Mouse (Mus musculus) midbrain, embryonic 13.5 days (tissue): Measurements from ENCODE around the gene Spns2. TPM values are rescaled to one million over a fixed set of nuclear protein-coding genes. Genes with fewer than 3 reads are reported as not detected.

Experiments used
- ATAC-seq: fragments of 200-750 bp; cut with Nextera tagmentation; 2 replicates; pipeline ENCODE4 v1.8.0; 2017; ENCODE audit warnings: mild to moderate bottlenecking, moderate TSS enrichment, moderate library complexity
- H3K27ac ChIP-seq: fragments of 300-500 bp; sonication (generic); 2 replicates; pipeline ENCODE4 v1.5.1; 2015; ENCODE audit warnings: inconsistent platforms, mild to moderate bottlenecking, moderate library complexity
- H3K27me3 ChIP-seq: fragments of 300-500 bp; sonication (generic); 2 replicates; pipeline ENCODE4 v1.6.1; 2015; ENCODE audit warnings: mild to moderate bottlenecking, inconsistent platforms
- H3K36me3 ChIP-seq: fragments of 300-500 bp; sonication (generic); 2 replicates; pipeline ENCODE4 v1.6.1; 2015; ENCODE audit warnings: mild to moderate bottlenecking, inconsistent platforms
- H3K4me1 ChIP-seq: fragments of 300-500 bp; sonication (generic); replicated peaks from 2 replicates; pipeline ENCODE4 v1.6.1; 2015; ENCODE audit warnings: inconsistent platforms
- H3K4me2 ChIP-seq: fragments of 300-500 bp; sonication (generic); replicated peaks from 2 replicates; pipeline ENCODE4 v1.6.1; 2015; ENCODE audit warnings: moderate library complexity, mild to moderate bottlenecking, inconsistent platforms
- H3K4me3 ChIP-seq: fragments of 300-500 bp; sonication (generic); replicated peaks from 2 replicates; pipeline ENCODE4 v1.5.1; 2015; ENCODE audit warnings: mild to moderate bottlenecking, inconsistent platforms
- H3K9ac ChIP-seq: fragments of 300-500 bp; sonication (generic); replicated peaks from 2 replicates; pipeline ENCODE4 v1.6.1; 2015; ENCODE audit warnings: mild to moderate bottlenecking, inconsistent platforms
- H3K9me3 ChIP-seq: fragments of 300-500 bp; sonication (generic); 2 replicates; pipeline ENCODE4 v1.6.1; 2016; ENCODE audit warnings: mild to moderate bottlenecking, inconsistent platforms
- WGBS: fragments of 180-500 bp; shearing (Covaris S2); methylation state at CpG from one replicate; pipeline ENCODE4 v1.1.7; 2015; 5-methylcytosine and 5-hydroxymethylcytosine counted together
- polyA plus RNA-seq: library from polyadenylated mRNA; unstranded; fragments of >200 nt; fragmentation: Nextera tagmentation; extraction: Ambion mirVana; gene quantifications from 2 replicates; pipeline ENCODE4 v1.2.1, GENCODE M21; 2015

Spns2 gene
- polyA plus RNA-seq, 1 experiment from 2014 or later = 7.8 TPM

- H3K27ac ChIP-seq = no peak overlapping the region
- no peaks in the 10 kb centered on the region for H3K27me3 ChIP-seq
- H3K36me3 ChIP-seq = no peaks in the 10 kb centered on the region
- 80% methylated on average over 5 of the region's 5 CpGs for WGBS
- no peak overlapping the region for H3K4me3 ChIP-seq
- H3K4me2 ChIP-seq = no peak overlapping the region
- H3K9ac ChIP-seq = no peak overlapping the region
- peaks cover 36% of the 10 kb centered on the region for H3K4me1 ChIP-seq
- no peak for ATAC-seq
- H3K9me3 ChIP-seq = no peaks in the 10 kb centered on the region
Observed at GRCm38 (mm10) chr11:72481313-72481712, 8.4 kb downstream of the Spns2 start.

DNA sequence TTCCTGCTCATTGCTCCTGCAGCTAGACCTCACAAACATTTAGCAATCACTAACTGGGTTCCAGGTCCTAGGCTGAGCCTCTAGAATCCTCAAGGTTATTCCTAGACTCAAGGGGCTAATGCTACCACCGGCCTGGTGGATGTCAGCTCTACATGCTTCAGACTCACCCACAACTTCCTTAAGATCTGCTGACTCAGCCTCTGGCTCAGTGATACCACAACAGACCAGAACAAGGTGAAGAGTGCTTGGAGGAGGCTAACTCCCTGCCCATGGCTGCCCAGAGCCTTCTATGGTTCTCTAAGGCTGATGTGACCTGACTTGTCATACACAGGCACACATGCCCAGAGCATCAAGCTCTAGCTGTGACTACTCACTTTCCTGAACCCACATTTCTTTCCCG, 10.2 kb downstream of the Spns2 start:
- no peaks in the 10 kb centered on the region for H3K36me3 ChIP-seq
- 80% methylated on average over 2 of the region's 2 CpGs for WGBS
- peaks cover 30% of the 10 kb centered on the region for H3K4me1 ChIP-seq
- H3K27ac ChIP-seq = no peak overlapping the region
- no peak overlapping the region for H3K4me3 ChIP-seq
- H3K27me3 ChIP-seq = no peaks in the 10 kb centered on the region
- no peak overlapping the region for H3K4me2 ChIP-seq
- H3K9me3 ChIP-seq = no peaks in the 10 kb centered on the region
- H3K9ac ChIP-seq = no peak overlapping the region
- ATAC-seq = no peak

DNA sequence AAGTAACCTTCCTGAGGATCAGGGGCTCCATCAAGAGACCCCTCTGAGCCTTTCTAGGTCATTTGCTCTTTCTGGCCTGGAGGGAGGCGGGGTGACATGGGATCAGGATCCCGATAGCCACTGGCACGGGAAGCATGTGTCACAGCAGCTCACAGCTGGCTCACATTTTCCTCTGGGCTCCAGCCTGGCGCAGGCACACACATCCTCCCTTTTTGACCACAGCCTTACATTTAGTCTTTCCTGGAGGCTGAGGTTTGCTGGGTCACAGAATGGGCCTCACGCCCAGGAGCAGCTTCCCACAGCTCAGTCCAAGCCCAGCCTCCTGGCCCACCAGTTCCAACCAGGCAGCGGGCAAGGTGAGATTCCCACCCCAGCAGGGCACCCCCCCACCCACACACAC, 11.5 kb downstream of the Spns2 start:
- Histone ChIP-seq H3K4me1 (peaks cover 29% of the 10 kb centered on the region), H3K9me3 (no peaks in the 10 kb centered on the region), H3K36me3 (peaks cover 10% of the 10 kb centered on the region), H3K9ac (no peak overlapping the region), H3K4me2 (no peak overlapping the region), H3K27ac (no peak overlapping the region), H3K27me3 (no peaks in the 10 kb centered on the region), H3K4me3 (no peak overlapping the region)
- ATAC-seq = no peak
- WGBS = 77% methylated on average over 6 of the region's 6 CpGs

- Histone ChIP-seq H3K4me3 (no peak overlapping the region), H3K4me1 (peaks cover 29% of the 10 kb centered on the region), H3K36me3 (peaks cover 16% of the 10 kb centered on the region), H3K4me2 (no peak overlapping the region), H3K9ac (peak overlapping the region; percentile 26; the same call in 1 of the 2 replicates), H3K27me3 (no peaks in the 10 kb centered on the region), H3K9me3 (no peaks in the 10 kb centered on the region), H3K27ac (peak overlapping the region; percentile 37)
- 86% methylated on average over 1 of the region's 1 CpGs for WGBS
- ATAC-seq = no peak; the same call in 1 of the 2 replicates
Observed at GRCm38 (mm10) chr11:72477653-72478052, 12.1 kb downstream of the Spns2 start.

DNA sequence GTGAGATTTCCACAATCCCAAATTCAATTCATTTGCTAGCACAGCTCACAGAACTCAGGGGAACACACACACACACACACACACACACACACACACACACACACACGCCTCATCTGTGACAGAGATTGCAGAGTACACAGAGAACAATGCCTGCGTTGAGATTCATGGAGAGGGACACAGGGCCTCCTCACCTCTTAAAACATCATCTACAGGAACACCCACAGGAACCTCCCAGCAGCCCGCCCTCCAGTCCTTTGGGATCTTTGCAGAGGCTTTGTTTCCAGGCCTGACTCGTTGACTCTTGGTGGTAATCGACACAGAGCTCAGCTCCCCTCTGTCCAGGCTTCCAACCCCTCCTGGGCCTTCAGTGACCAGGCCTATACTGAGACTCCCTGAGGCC, 12.5 kb downstream of the Spns2 start:
- no peak overlapping the region for H3K4me2 ChIP-seq
- no peak; the same call in 1 of the 2 replicates for ATAC-seq
- H3K36me3 ChIP-seq = peaks cover 20% of the 10 kb centered on the region
- H3K4me3 ChIP-seq = no peak overlapping the region
- H3K27ac ChIP-seq = peak overlapping the region; percentile 37; the same call in 1 of the 2 replicates
- 44% methylated on average over 5 of the region's 5 CpGs for WGBS
- H3K27me3 ChIP-seq = no peaks in the 10 kb centered on the region
- peaks cover 29% of the 10 kb centered on the region for H3K4me1 ChIP-seq
- peak overlapping the region; percentile 26 for H3K9ac ChIP-seq
- no peaks in the 10 kb centered on the region for H3K9me3 ChIP-seq

- Histone ChIP-seq H3K4me1 (peaks cover 29% of the 10 kb centered on the region), H3K4me3 (no peak overlapping the region), H3K9ac (no peak overlapping the region), H3K27me3 (no peaks in the 10 kb centered on the region), H3K4me2 (no peak overlapping the region), H3K9me3 (no peaks in the 10 kb centered on the region), H3K36me3 (peaks cover 20% of the 10 kb centered on the region), H3K27ac (no peak overlapping the region)
- ATAC-seq = no peak
- 83% methylated on average over 7 of the region's 7 CpGs for WGBS
Observed at GRCm38 (mm10) chr11:72476074-72476625, 13.6 kb downstream of the Spns2 start.

DNA sequence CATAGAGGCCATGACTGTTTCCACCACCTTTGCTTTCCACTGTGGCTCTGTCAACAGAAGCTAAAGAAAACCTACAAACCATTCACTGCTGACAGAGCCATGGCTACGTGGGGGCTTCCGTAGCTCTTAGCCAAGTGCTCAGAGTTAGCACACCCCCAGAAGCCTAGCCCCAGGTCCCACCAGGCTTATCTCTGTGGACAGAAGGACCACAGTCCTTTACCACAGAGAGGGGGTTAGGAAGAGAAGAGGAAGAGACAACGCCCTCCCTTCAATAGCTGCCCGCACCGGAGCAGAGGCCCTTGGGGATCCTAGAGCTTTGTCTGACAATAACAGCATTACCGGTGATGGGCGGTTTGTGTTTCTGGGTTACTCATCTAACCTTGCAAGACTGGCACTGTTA, 14.3 kb downstream of the Spns2 start:
- no peak for ATAC-seq
- H3K4me2 ChIP-seq = no peak overlapping the region
- peaks cover 29% of the 10 kb centered on the region for H3K4me1 ChIP-seq
- H3K36me3 ChIP-seq = peaks cover 20% of the 10 kb centered on the region
- WGBS = 75% methylated on average over 7 of the region's 7 CpGs
- H3K9ac ChIP-seq = no peak overlapping the region
- no peaks in the 10 kb centered on the region for H3K9me3 ChIP-seq
- no peaks in the 10 kb centered on the region for H3K27me3 ChIP-seq
- H3K27ac ChIP-seq = no peak overlapping the region
- H3K4me3 ChIP-seq = no peak overlapping the region

DNA sequence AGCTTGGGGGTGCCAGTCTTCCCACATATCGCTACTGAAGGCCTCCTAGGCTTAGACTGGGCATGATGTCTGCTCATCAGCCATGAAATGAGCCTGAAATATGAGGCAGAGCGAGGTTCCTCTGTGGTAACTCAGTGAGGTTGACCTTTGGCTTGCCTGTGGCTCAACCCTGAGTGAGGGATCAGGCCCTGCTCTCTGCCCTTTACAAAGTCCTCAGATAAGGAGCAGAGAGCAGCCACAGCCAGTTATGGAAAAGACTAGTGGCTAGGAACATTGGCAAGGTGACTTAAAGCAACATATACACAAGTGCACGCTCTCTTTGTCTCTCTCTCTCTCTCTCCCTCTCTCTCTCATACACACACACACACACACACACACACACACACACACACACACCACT, 14.8 kb downstream of the Spns2 start:
- H3K4me2 ChIP-seq = no peak overlapping the region
- H3K27me3 ChIP-seq = no peaks in the 10 kb centered on the region
- peaks cover 20% of the 10 kb centered on the region for H3K36me3 ChIP-seq
- H3K4me3 ChIP-seq = no peak overlapping the region
- peaks cover 29% of the 10 kb centered on the region for H3K4me1 ChIP-seq
- H3K27ac ChIP-seq = no peak overlapping the region
- H3K9me3 ChIP-seq = no peaks in the 10 kb centered on the region
- ATAC-seq = no peak
- 81% methylated on average over 3 of the region's 3 CpGs for WGBS
- no peak overlapping the region for H3K9ac ChIP-seq

- ATAC-seq = no peak
- Histone ChIP-seq H3K4me2 (no peak overlapping the region), H3K4me1 (peaks cover 39% of the 10 kb centered on the region), H3K27me3 (no peaks in the 10 kb centered on the region), H3K36me3 (peaks cover 20% of the 10 kb centered on the region), H3K9ac (no peak overlapping the region), H3K9me3 (no peaks in the 10 kb centered on the region), H3K27ac (no peak overlapping the region), H3K4me3 (no peak overlapping the region)
- 95% methylated on average over 4 of the region's 4 CpGs for WGBS
Observed at GRCm38 (mm10) chr11:72473540-72473939, 16.2 kb downstream of the Spns2 start.

- Histone ChIP-seq H3K27ac (no peak overlapping the region), H3K4me1 (peaks cover 37% of the 10 kb centered on the region), H3K9me3 (no peaks in the 10 kb centered on the region), H3K9ac (no peak overlapping the region), H3K27me3 (no peaks in the 10 kb centered on the region), H3K4me3 (no peak overlapping the region), H3K4me2 (no peak overlapping the region), H3K36me3 (peaks cover 20% of the 10 kb centered on the region)
- no peak for ATAC-seq
- 87% methylated on average over 6 of the region's 6 CpGs for WGBS
Observed at GRCm38 (mm10) chr11:72471381-72471780, 18.3 kb downstream of the Spns2 start.

DNA sequence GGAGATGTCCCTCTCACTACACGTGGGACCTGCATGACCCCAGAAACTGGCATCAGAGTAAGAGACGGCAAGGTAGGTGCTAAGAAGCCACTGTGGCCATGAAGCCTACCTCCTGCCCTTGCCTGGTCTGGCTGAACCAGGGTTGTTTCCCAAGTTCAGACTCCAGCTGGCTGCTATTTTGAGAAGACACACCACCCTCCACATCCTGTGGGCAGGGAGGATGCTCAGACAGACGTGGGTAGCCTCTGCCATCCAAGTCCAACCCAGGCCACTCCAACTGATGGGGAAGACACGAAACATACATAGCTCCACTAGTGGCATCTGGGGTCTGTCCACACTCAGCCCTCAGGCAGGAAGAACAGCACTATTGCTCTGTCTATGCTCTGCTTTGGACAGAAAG, 19.7 kb downstream of the Spns2 start:
- Histone ChIP-seq H3K27me3 (no peaks in the 10 kb centered on the region), H3K9ac (no peak overlapping the region), H3K4me1 (peaks cover 32% of the 10 kb centered on the region), H3K36me3 (peaks cover 20% of the 10 kb centered on the region), H3K9me3 (no peaks in the 10 kb centered on the region), H3K27ac (no peak overlapping the region), H3K4me2 (no peak overlapping the region), H3K4me3 (no peak overlapping the region)
- WGBS = 77% methylated on average over 4 of the region's 4 CpGs
- no peak for ATAC-seq

GRCm38 (mm10) chr11:72469217-72469616, 20.5 kb downstream of the Spns2 start:
- H3K4me1 ChIP-seq = peaks cover 32% of the 10 kb centered on the region
- ATAC-seq = peak; percentile 57
- no peak overlapping the region for H3K4me3 ChIP-seq
- no peaks in the 10 kb centered on the region for H3K9me3 ChIP-seq
- H3K36me3 ChIP-seq = peaks cover 17% of the 10 kb centered on the region
- no peaks in the 10 kb centered on the region for H3K27me3 ChIP-seq
- no peak overlapping the region for H3K4me2 ChIP-seq
- peak overlapping the region; percentile 10; the same call in 1 of the 2 replicates for H3K9ac ChIP-seq
- 27% methylated on average over 5 of the region's 5 CpGs for WGBS
- peak overlapping the region; percentile 3; the same call in 1 of the 2 replicates for H3K27ac ChIP-seq

- 75% methylated on average over 5 of the region's 5 CpGs for WGBS
- Histone ChIP-seq H3K4me3 (no peak overlapping the region), H3K4me2 (no peak overlapping the region), H3K9me3 (no peaks in the 10 kb centered on the region), H3K9ac (no peak overlapping the region), H3K4me1 (peaks cover 32% of the 10 kb centered on the region), H3K27me3 (no peaks in the 10 kb centered on the region), H3K27ac (0 out of 2 replicates have a peak overlapping the region, but pooled peaks have one; percentile 3), H3K36me3 (peaks cover 15% of the 10 kb centered on the region)
- ATAC-seq = no peak
Observed at GRCm38 (mm10) chr11:72468525-72468924, 21.2 kb downstream of the Spns2 start.
